Mouse (Mus musculus) B cell, adult 2 months (primary cell): ENCODE measurements around the gene Ano1.

Experiments
- DNase-seq, 2 experiments: peaks; one replicate each; pipeline ENCODE4 v3.0.0; 2022

Ano1 gene

GRCm38 (mm10) chr7:144581559-144582283 lies 170.1 kb downstream of the Ano1 start:
- DNase-seq: peak; percentile 61 to 70

GRCm38 (mm10) chr7:144577876-144578275 lies 173.9 kb downstream of the Ano1 start:
- DNase-seq: no peak

- no peak for DNase-seq
Observed at GRCm38 (mm10) chr7:144572234-144572633, 179.5 kb downstream of the Ano1 start.

GRCm38 (mm10) chr7:144571598-144571997 lies 180.2 kb downstream of the Ano1 start:
- DNase-seq: no peak

- DNase-seq: no peak
Observed at GRCm38 (mm10) chr7:144569428-144569827, 182.3 kb downstream of the Ano1 start.

- DNase-seq: no peak
Observed at GRCm38 (mm10) chr7:144568091-144568490, 183.7 kb downstream of the Ano1 start.

- DNase-seq: no peak
Observed at GRCm38 (mm10) chr7:144566921-144567682, 184.7 kb downstream of the Ano1 start.

- no peak for DNase-seq
Observed at GRCm38 (mm10) chr7:144563456-144564155, 188.2 kb downstream of the Ano1 start.

- DNase-seq: no peak
Observed at GRCm38 (mm10) chr7:144562016-144562415, 189.8 kb downstream of the Ano1 start.

GRCm38 (mm10) chr7:144560594-144560993 lies 191.2 kb downstream of the Ano1 start:
- no peak for DNase-seq

GRCm38 (mm10) chr7:144558552-144558951 lies 193.2 kb downstream of the Ano1 start:
- no peak for DNase-seq

- no peak for DNase-seq
Observed at GRCm38 (mm10) chr7:144554123-144554472, 197.7 kb downstream of the Ano1 start.

- peak; percentile 99 for DNase-seq
Observed at GRCm38 (mm10) chr7:144553237-144554122, 198.3 kb downstream of the Ano1 start, which contains the start of gene Ppfia1. Ppfia1 (minus strand) TSS chr7:144553729.

- DNase-seq: no peak
Observed at GRCm38 (mm10) chr7:144552274-144552673, 199.5 kb downstream of the Ano1 start.

- no peak for DNase-seq
Observed at GRCm38 (mm10) chr7:144550811-144551210, 201.0 kb downstream of the Ano1 start.

GRCm38 (mm10) chr7:144549904-144550566 lies 201.7 kb downstream of the Ano1 start:
- DNase-seq: peak in 1 of 2 experiments; percentile 16

GRCm38 (mm10) chr7:144545231-144545630 lies 206.5 kb downstream of the Ano1 start:
- no peak for DNase-seq

- DNase-seq: no peak
Observed at GRCm38 (mm10) chr7:144541351-144541750, 210.4 kb downstream of the Ano1 start.

GRCm38 (mm10) chr7:144539146-144539545 lies 212.6 kb downstream of the Ano1 start:
- no peak for DNase-seq
